Mouse (Mus musculus) lung, postnatal 4 days (tissue): Measurements from ENCODE around the gene Elavl4.

Source experiments
- DNase-seq, 2 experiments: peaks; one replicate each; pipeline ENCODE4 v3.0.0; 2021

The Elavl4 gene

GRCm38 (mm10) chr4:110157515-110158159 lies 194.1 kb downstream of the Elavl4 start:
- no peak for DNase-seq

GRCm38 (mm10) chr4:110155954-110156353 lies 195.8 kb downstream of the Elavl4 start:
- DNase-seq, result no peak
